Mouse (Mus musculus) MEL-GATA-1-ER (cell line): ENCODE data around the gene Taf1c.

ENCODE experiments used
- DNase-seq: peaks from one replicate; pipeline ENCODE4 v3.0.0-alpha.2; 2012; ENCODE audit warnings: low read depth; ENCODE audit errors: extremely low read depth

Gene Taf1c

DNA sequence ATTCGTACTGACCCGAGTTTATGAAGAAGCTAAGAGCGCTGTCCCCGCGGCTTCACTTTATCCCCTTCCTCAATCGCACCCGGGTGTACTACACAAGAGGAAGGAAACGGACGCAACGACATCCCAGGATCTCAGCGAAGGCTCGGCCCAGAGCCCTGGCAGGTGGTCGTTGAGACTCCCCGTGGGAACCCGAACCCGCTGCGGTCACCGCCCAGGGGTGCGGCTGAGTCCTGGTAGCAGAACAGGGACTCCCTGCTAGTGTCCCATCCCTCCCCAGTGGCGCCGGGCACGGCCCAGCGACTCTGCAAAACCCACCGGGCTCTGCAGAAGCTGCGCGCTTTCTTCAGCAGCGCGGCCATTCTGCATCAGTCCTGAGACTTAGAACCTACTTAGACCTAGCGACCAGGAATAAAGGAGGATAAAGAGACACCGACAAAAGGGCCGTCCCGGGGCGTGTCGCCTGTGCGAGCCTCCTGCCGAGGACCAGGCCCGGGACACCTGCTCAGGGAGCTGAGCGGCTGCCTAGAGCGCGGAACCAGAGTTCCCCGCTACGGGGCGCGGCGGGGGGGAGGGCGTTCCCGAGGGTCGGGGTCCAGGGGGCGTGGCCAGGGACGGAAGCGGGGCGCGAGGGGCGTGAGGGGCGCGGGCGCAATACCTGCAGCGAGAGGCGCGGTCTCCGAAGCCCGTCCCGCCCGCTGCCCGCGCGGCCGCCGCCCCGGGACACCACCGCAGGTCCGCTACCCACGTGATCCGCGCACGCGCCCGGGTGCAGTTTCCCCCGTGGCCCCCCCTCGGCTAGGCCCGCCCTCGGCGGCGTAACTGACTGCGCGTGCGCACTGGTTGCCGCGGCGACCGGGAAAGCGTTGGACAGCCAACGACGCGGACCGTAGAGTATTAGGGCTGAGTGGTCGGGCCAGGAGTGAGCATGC lies 30.3 kb downstream of the Taf1c start, which contains the start of the genes Hsdl1 and Dnaaf1:
Hsdl1 (minus strand) TSS at position 747 of the 929 bp plus-strand sequence.
Dnaaf1 (plus strand) TSS at position 799 of the 929 bp plus-strand sequence.
- no peak for DNase-seq

- DNase-seq = no peak
These were observed 32.6 kb downstream of the Taf1c start for GRCm38 (mm10) chr8:119572411-119572810.

DNA sequence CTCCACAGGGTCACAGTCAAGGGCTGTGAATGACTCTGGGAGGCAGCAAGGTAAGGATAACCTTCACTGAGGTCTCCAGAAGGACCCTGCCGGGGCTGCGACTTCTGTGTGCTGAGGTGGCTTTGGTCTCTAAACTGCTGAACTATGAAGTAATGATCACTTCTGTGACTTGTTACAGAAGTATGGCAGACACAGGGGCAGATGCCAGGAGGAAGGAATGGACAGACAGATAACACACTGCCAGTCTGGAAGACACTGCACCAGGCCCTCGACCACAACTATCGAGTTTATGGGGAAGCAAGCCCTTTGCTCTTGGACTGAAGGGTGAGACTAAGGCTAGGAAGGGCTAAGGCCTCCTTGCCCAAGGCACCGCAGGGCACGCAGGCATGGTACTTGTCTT lies 33.9 kb downstream of the Taf1c start:
- DNase-seq = no peak

DNA sequence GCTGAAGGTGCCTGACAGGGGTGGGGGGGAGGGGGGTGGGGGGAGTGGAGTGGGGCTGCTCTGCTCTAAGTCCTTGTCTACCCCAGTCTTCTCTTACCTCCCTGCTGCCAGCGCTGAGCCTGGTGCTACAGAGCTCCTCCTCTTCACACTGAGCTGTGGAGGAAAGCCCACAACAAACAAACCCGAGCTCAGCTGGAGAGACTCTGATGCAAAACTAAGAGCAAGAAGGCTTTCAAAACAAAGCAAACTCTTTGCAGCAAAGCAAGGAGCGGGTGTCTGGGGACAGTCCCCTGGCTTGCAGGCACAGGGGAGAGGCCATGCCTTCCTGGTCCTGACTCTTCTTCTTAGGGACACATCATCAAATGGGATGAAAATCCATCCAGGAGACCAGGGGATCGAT lies 35.1 kb downstream of the Taf1c start:
- no peak for DNase-seq

GRCm38 (mm10) chr8:119568951-119569350 lies 36.1 kb downstream of the Taf1c start:
- DNase-seq = no peak

GRCm38 (mm10) chr8:119568251-119568650 lies 36.8 kb downstream of the Taf1c start:
- DNase-seq = no peak

GRCm38 (mm10) chr8:119566367-119566766 lies 38.7 kb downstream of the Taf1c start:
- DNase-seq = no peak

DNA sequence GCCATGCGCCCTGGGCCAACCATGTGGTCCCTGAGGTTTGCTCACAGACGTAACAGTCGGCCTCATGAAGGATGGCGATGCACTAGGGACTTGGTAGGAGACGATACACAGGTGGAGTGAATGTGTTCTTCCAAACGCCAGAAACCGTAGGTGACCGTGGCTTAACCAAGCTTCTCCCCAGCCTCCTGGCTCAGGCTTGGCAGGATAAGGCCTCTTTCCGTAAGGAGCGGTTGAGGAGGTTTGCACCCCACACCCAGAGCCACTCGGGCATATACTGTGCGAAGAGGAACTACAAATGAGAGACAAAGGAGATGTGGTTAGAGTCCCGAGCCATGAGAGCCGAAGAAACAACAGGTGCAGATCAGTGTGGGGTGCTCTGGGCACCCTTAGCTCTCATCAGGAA lies 41.2 kb downstream of the Taf1c start:
- DNase-seq = no peak

- no peak for DNase-seq
These were observed 45.7 kb downstream of the Taf1c start for GRCm38 (mm10) chr8:119559402-119559720.

GRCm38 (mm10) chr8:119558603-119559401 lies 46.2 kb downstream of the Taf1c start, which contains the start of gene Mbtps1:
TSS of gene Mbtps1 (minus strand) at chr8:119558735.
- DNase-seq = peak; percentile 86

GRCm38 (mm10) chr8:119557821-119558602 lies 47.0 kb downstream of the Taf1c start:
- DNase-seq = no peak

GRCm38 (mm10) chr8:119557132-119557531 lies 47.9 kb downstream of the Taf1c start:
- DNase-seq = no peak

- no peak for DNase-seq
These were observed 49.2 kb downstream of the Taf1c start for GRCm38 (mm10) chr8:119555861-119556260.

DNA sequence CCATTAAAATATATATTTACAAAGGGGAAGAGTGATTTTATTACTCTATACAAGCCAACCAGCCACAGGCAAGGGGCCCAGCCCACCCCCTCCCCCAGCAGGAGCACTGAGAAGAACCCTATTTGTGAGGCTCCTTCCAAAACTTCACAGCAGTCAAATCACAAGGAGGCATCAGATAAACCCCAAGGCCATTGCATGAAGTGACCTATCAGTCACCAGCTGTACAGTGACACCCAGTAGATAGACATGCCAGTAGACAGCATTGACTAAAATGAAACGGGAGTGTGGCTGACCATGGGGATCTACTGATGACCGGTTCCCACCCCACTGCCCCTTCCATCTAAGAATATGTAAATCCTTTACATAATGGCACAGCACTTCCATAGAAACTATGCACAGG lies 52.1 kb downstream of the Taf1c start:
- no peak for DNase-seq

GRCm38 (mm10) chr8:119548560-119549113 lies 56.4 kb downstream of the Taf1c start:
- DNase-seq = no peak
